Mouse (Mus musculus): ENCODE data around the gene Slc43a1.
"Not testable (repeated sequence)": the region's sequence is repeated elsewhere in the genome, so short reads cannot be mapped to it uniquely, and the experiment has no call there.

Slc43a1 gene

DNA sequence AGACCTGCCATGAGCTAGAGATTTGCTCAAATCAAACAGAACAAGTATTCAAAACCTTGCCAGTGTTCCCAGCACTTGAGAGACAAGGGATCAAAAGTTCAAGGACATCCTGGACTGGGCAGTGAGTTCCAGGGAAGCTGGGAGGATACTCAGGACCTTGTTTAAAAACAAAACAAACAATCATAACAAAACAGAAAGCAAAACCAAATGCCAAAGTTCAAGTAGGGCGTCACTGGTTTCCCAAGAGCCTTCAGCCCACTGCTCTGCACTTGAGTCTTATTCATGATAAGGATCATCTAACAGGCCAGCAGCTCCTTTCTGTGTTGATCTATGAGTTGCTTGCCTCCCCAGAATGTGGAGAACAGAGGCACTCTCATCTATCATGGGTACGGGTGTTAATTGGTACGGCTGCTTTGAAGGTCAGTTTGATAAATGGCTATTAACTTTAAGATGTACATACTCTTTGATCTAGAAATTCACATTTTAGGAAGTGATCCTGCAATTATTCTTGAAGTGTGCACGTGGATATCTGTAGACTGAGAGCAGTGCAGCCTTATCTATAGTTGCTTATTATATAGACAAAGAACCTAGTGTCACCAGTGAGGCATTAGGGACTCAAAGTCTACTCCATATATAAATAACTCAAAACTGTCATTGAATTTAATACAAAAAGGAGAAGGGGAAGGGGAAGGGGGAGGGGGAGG is 57.0 kb downstream of the Slc43a1 start:
- DNase-seq (ENCODE audit: low spot score in 2 of 2): no peak

DNA sequence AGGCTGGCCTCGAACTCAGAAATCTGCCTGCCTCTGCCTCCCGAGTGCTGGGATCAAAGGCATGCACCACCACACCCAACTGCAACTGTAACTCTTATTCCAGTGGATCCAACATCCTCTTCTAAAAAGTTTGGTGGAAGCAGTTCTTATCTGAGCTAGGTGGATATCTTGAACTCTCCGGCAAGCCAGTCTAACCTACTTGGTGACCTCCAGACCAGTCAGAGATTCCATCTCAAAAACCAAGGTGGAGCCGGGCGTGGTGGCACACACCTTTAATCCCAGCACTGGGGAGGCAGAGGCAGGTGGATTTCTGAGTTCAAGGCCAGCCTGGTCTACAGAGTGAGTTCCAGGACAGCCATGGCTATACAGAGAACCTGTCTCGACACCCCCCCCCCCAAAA is 58.0 kb downstream of the Slc43a1 start:
- not testable (repeated sequence) for DNase-seq (ENCODE audit: low spot score in 2 of 2)

DNA sequence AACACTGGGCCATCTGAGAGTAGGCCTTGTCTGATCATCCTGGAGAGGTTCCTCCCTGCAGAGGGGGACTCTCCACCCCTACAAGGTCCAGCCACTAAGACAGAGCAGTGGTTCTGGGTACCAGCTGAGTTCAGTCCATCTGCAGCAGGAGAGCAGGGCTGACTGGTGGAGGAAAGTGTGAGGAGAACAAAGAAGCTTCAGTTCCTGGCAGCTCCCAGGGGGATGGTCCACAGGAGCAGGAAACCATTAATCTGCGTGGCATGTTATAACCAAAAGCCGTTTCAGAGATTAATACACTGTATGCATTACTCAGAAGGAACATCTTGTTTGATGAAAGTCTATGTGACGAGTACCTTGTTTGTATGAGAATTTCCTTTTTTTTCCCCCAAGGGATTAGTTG is 74.1 kb downstream of the Slc43a1 start:
- no peak for DNase-seq (ENCODE audit: low spot score in 2 of 2)

Measured in frontal cortex, postnatal 10 days (tissue).